In genomic region chr5:72755941-72756340, GRCm38 (mm10) we compare ENCODE assay signal across 14 mouse cellular contexts. TPM values are rescaled to one million over a fixed set of nuclear protein-coding genes. Genes with fewer than 3 reads are reported as not detected.
DNase-seq lines count a peak whose midpoint lies in the region; ATAC-seq lines count a peak whose summit lies in the region.
"Had no signal": no experiment of that assay in that cellular context is flagged by ENCODE, and none has a peak within 500 bp of the region (broad histone marks: within the 10 kb centered on the region; RNA-seq: fewer than 3 reads in every experiment).

No protein-coding gene starts in this region.

- H3K4me3 ChIP-seq in forebrain, embryonic 14.5 days (ENCODE audit: low read depth, low read length): no peak overlapping the region
- no peak overlapping the region for H3K4me3 ChIP-seq in forebrain, embryonic 12.5 days (replicated peaks)
- H3K4me3 ChIP-seq: heart, embryonic 15.5 days; liver, embryonic 15.5 days; stomach, embryonic 15.5 days had no signal

- no peak overlapping the region for H3K9ac ChIP-seq in forebrain, embryonic 14.5 days (ENCODE audit: low read length)
- no peak overlapping the region for H3K9ac ChIP-seq in forebrain, embryonic 12.5 days
- H3K9ac ChIP-seq: heart, embryonic 15.5 days; liver, embryonic 15.5 days; stomach, embryonic 15.5 days had no signal

- no peaks in the 10 kb centered on the region for H3K27me3 ChIP-seq in forebrain, embryonic 14.5 days (replicated peaks; ENCODE audit: control insufficient read depth, insufficient read depth, low read length)
- no peaks in the 10 kb centered on the region for H3K27me3 ChIP-seq in forebrain, embryonic 12.5 days
- H3K27me3 ChIP-seq: heart, embryonic 15.5 days; liver, embryonic 15.5 days; stomach, embryonic 15.5 days had no signal

- no peaks in the 10 kb centered on the region; the same call in 1 of the 2 replicates for H3K4me1 ChIP-seq in forebrain, embryonic 14.5 days (ENCODE audit: control insufficient read depth, insufficient read depth, low read length)
- no peaks in the 10 kb centered on the region; the same call in 1 of the 2 replicates for H3K4me1 ChIP-seq in forebrain, embryonic 12.5 days
- H3K4me1 ChIP-seq: heart, embryonic 15.5 days; liver, embryonic 15.5 days; stomach, embryonic 15.5 days had no signal

- ATAC-seq in forebrain, embryonic 14.5 days: peak; percentile 30; the same call in 1 of the 2 replicates
- ATAC-seq in forebrain, embryonic 12.5 days (ENCODE audit: low FRiP score): no peak

- H3K4me2 ChIP-seq in forebrain, embryonic 14.5 days (ENCODE audit: low read length): no peak overlapping the region
- no peak overlapping the region for H3K4me2 ChIP-seq in forebrain, embryonic 12.5 days
- H3K4me2 ChIP-seq: heart, embryonic 15.5 days; liver, embryonic 15.5 days; stomach, embryonic 15.5 days had no signal

- H3K36me3 ChIP-seq in forebrain, embryonic 14.5 days (ENCODE audit: control insufficient read depth, insufficient read depth, low read length): no peaks in the 10 kb centered on the region
- H3K36me3 ChIP-seq in forebrain, embryonic 12.5 days (replicated peaks): no peaks in the 10 kb centered on the region
- H3K36me3 ChIP-seq: liver, embryonic 15.5 days; stomach, embryonic 15.5 days had no signal

- no peaks in the 10 kb centered on the region for H3K9me3 ChIP-seq in forebrain, embryonic 14.5 days (replicated peaks; ENCODE audit: control insufficient read depth, low read length)
- no peaks in the 10 kb centered on the region for H3K9me3 ChIP-seq in forebrain, embryonic 12.5 days
- H3K9me3 ChIP-seq: heart, embryonic 15.5 days; liver, embryonic 15.5 days; stomach, embryonic 15.5 days had no signal

- no peak overlapping the region for H3K27ac ChIP-seq in forebrain, embryonic 14.5 days (ENCODE audit: low read depth, low read length)
- no peak overlapping the region for H3K27ac ChIP-seq in forebrain, embryonic 12.5 days
- H3K27ac ChIP-seq: heart, embryonic 15.5 days; liver, embryonic 15.5 days; macrophage; stomach, embryonic 15.5 days had no signal

- 86% methylated on average over 8 of the region's 8 CpGs for WGBS in forebrain, embryonic 14.5 days
- 89% methylated on average over 8 of the region's 8 CpGs for WGBS in forebrain, embryonic 12.5 days

- peak; percentile 56 for DNase-seq in forebrain, embryonic 14.5 days (ENCODE audit: low spot score)
- peak; percentile 19 to 34 for DNase-seq in frontal cortex, postnatal 10 days (ENCODE audit: low spot score in 2 of 2)
- DNase-seq in left cerebral cortex, adult 9 months (ENCODE audit: low spot score in 2 of 2): peak; percentile 27 to 78
- DNase-seq in telencephalon, adult 2 months (ENCODE audit: low read depth, low spot score): peak; percentile 58
- no peak for DNase-seq in adrenal gland, adult 8-10 months
- DNase-seq in thymus, postnatal 4 days: no peak
- no peak for DNase-seq in T-cell, adult 2 months (ENCODE audit: low spot score)
- DNase-seq: B cell, adult 2 months; gastrocnemius, postnatal 10 days had no signal

RNA-seq across cellular contexts. Expression of gene Txk, which starts 3.4 kb away (rescaled TPM):
- polyA plus RNA-seq in forebrain, embryonic 14.5 days (2014; fragmentation: Nextera tagmentation; extraction: Ambion mirVana): not detected in 2 replicates
- polyA plus RNA-seq in forebrain, embryonic 12.5 days (2016; fragmentation: Nextera tagmentation; extraction: Ambion mirVana): not detected in 2 replicates
- total RNA-seq in adrenal gland, adult 8-10 months (2022): under 1 TPM; 0.07 to 0.27 (median 0.16) TPM
- total RNA-seq: gastrocnemius, postnatal 10 days had no signal

Comparison
In these comparisons a context has a peak if more than half of its experiments do, and no peak if none do; other contexts are left out.
1. DNase-seq: peak in forebrain, embryonic 14.5 days (single experiment), frontal cortex, postnatal 10 days (2 of 2), left cerebral cortex, adult 9 months (2 of 2) and telencephalon, adult 2 months (single experiment); none in adrenal gland, adult 8-10 months (single experiment), thymus, postnatal 4 days (single experiment) and T-cell, adult 2 months (single experiment).